Mouse (Mus musculus) heart, embryonic 11.5 days (tissue): Measurements from ENCODE around the gene Cln3. TPM values are rescaled to one million over a fixed set of nuclear protein-coding genes. Genes with fewer than 3 reads are reported as not detected.

ENCODE experiments used
- ATAC-seq: fragments of 200-750 bp; cut with Nextera tagmentation; replicated peaks from 2 replicates; pipeline ENCODE4 v1.8.0; 2017; ENCODE audit warnings: moderate library complexity; ENCODE audit not compliant: insufficient number of reproducible peaks, low FRiP score, low TSS enrichment
- H3K27ac ChIP-seq: fragments of 300-500 bp; sonication (generic); 2 replicates; pipeline ENCODE4 v1.5.1; 2014; ENCODE audit warnings: mild to moderate bottlenecking, low read depth, low read length
- H3K27me3 ChIP-seq: fragments of 300-500 bp; sonication (generic); 2 replicates; pipeline ENCODE4 v1.6.1; 2014; ENCODE audit warnings: mild to moderate bottlenecking, low read length, mixed read lengths; ENCODE audit not compliant: control insufficient read depth, insufficient read depth
- H3K36me3 ChIP-seq: fragments of 300-500 bp; sonication (generic); 2 replicates; pipeline ENCODE4 v1.6.1; 2014; ENCODE audit warnings: mild to moderate bottlenecking, low read length, moderate library complexity, mixed read lengths; ENCODE audit not compliant: control insufficient read depth, insufficient read depth
- H3K4me1 ChIP-seq: fragments of 300-500 bp; sonication (generic); 2 replicates; pipeline ENCODE4 v1.6.1; 2014; ENCODE audit warnings: low read length; ENCODE audit not compliant: control insufficient read depth, insufficient read depth
- H3K4me2 ChIP-seq: fragments of 300-500 bp; sonication (generic); 2 replicates; pipeline ENCODE4 v1.6.1; 2014; ENCODE audit warnings: mild to moderate bottlenecking, moderate library complexity
- H3K4me3 ChIP-seq: fragments of 300-500 bp; sonication (generic); 2 replicates; pipeline ENCODE4 v1.5.1; 2014; ENCODE audit warnings: low read depth, low read length
- H3K9ac ChIP-seq: fragments of 300-500 bp; sonication (generic); 2 replicates; pipeline ENCODE4 v1.6.1; 2014; ENCODE audit warnings: mild to moderate bottlenecking, low read depth, low read length, moderate library complexity
- H3K9me3 ChIP-seq: fragments of 300-500 bp; sonication (generic); replicated peaks from 2 replicates; pipeline ENCODE4 v1.6.1; 2016; ENCODE audit warnings: low read length; ENCODE audit not compliant: control insufficient read depth
- WGBS: fragments of 180-500 bp; shearing (Covaris S2); extraction: QIAGEN DNeasy Blood & Tissue Kit; methylation state at CpG from one replicate; pipeline ENCODE4 v1.1.7; 2014; ENCODE audit not compliant: insufficient replicate concordance; 5-methylcytosine and 5-hydroxymethylcytosine counted together
- polyA plus RNA-seq: library from polyadenylated mRNA; unstranded; fragments of >200 nt; fragmentation: Nextera tagmentation; extraction: Ambion mirVana; gene quantifications from 2 replicates; pipeline ENCODE4 v1.2.1, GENCODE M21; 2014

Gene Cln3
- polyA plus RNA-seq, 1 experiment from 2014 or later, result 19.7 TPM

DNA sequence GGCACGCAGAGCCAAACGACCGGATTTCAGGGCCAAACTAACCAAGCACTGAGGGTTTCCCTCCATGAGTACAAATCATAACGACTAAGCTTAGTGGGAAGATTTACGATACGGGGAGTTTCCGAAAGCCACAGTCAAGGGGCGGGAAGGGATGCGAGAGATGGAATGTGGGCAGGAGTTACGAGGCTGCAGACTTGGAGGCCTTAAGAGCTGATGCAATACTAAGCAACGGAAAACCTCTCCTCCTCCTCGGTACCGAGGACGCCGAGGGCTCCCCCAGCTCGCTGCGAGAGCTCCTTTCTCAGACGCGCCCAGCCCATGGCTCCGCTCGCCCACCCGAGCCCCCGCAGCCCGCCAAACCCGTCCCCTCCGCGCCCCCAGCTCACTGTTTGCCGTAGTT lies 19.9 kb downstream of the Cln3 start:
- peaks cover 27% of the 10 kb centered on the region for H3K36me3 ChIP-seq
- H3K4me2 ChIP-seq, result peak overlapping the region; percentile 76
- WGBS, result under 1% methylated on average over 28 of the region's 28 CpGs
- no peaks in the 10 kb centered on the region for H3K9me3 ChIP-seq
- peak overlapping the region; percentile 74 for H3K27ac ChIP-seq
- H3K4me3 ChIP-seq, result peak overlapping the region; percentile 97
- H3K9ac ChIP-seq, result peak overlapping the region; percentile 85
- ATAC-seq, result 0 out of 2 replicates have a peak, but pooled peaks have one; percentile 14
- H3K4me1 ChIP-seq, result 0 out of 2 replicates have a peak, but pooled peaks cover 2% of the 10 kb centered on the region
- H3K27me3 ChIP-seq, result no peaks in the 10 kb centered on the region

DNA sequence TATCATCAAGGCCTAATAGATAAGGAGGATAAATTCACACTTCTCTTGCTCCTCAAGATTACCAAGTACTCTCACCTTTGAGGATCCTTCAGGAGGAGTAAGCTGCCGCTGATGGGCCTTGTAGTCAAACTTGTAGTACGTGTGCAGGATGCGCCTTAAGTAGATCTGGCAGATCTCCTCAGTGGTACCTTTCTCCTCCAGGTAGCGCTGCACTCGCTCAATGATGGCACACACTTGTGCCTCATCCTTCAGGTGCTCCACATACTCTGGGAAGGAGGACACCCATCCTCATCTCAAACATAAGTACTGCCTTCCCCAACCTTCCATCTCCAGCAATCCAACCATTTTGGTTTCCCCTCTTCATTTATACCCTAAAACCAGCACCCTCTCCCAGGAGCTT lies 29.0 kb downstream of the Cln3 start:
- H3K9ac ChIP-seq, result no peak overlapping the region
- no peak overlapping the region for H3K27ac ChIP-seq
- H3K9me3 ChIP-seq, result no peaks in the 10 kb centered on the region
- WGBS, result 90% methylated on average over 5 of the region's 5 CpGs
- H3K4me1 ChIP-seq, result no peaks in the 10 kb centered on the region
- peaks cover 66% of the 10 kb centered on the region for H3K36me3 ChIP-seq
- no peak for ATAC-seq
- no peaks in the 10 kb centered on the region for H3K27me3 ChIP-seq
- no peak overlapping the region for H3K4me3 ChIP-seq
- no peak overlapping the region for H3K4me2 ChIP-seq

DNA sequence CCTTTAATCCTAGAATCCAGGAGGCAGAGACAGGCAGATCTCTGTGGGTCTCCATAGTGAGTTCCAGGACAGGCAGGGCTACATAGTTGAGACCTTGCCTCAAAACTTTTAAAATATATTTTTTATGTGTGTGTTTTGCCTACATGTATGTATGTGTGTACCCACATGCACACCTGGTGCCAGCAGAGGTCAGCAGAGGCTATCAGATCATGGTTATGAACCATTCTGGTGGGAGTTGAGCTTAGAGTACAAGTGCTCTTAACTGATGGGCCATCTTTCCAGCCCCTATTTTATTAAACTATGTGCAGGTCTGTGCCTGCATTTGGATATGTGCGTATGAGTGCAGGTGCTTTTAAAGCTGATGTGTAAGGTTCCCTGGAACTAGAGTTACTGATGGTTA lies 30.8 kb downstream of the Cln3 start:
- WGBS, result 86% methylated on average over 1 of the region's 1 CpGs
- Histone ChIP-seq H3K9ac (no peak overlapping the region), H3K36me3 (peaks cover 68% of the 10 kb centered on the region), H3K9me3 (no peaks in the 10 kb centered on the region), H3K27me3 (no peaks in the 10 kb centered on the region), H3K4me1 (no peaks in the 10 kb centered on the region), H3K27ac (no peak overlapping the region), H3K4me3 (no peak overlapping the region), H3K4me2 (no peak overlapping the region)
- no peak for ATAC-seq

DNA sequence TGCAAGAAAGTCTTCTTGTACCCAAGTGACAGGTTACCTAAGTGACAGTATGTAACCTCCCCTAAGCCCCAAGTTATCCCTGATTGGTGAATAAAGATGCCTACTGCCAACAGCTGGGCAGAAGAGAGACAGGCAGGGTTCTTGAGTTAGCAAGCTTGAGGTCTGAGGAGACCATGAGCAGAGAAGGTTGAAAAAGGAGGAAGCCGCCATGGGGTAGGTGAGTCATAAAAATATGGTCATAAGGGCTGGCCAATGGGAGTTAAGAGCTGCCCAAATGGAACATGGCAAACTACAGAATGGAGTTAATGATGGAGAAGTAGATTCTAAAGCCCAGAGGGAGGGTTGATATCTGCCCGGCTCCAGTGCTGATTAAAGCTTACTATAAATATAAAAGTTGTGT lies 40.0 kb downstream of the Cln3 start:
- 87% methylated on average over 2 of the region's 2 CpGs for WGBS

DNA sequence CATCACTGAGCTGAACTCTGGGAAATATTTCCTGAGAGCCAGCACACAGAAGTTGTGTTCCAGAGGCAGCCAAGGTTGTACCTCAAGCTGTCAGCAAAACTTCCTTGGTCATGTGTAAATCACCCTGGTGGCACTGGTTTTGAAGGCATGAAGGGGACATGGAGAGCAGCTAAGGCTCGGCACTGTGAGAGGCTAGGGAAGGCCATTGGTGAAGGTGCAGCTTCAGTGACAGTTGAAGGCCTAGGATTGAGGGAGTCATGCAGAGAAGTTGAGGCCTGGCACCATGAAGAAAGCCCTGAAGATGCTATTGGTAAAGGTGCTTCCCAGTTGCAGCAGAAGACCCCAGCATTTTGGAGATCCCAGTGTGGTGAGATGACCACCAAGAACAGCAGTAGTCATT lies 44.0 kb downstream of the Cln3 start:
- Histone ChIP-seq H3K27me3 (peaks cover 6% of the 10 kb centered on the region), H3K9ac (no peak overlapping the region), H3K4me1 (no peaks in the 10 kb centered on the region; the same call in 1 of the 2 replicates), H3K27ac (no peak overlapping the region), H3K9me3 (no peaks in the 10 kb centered on the region), H3K4me2 (no peak overlapping the region), H3K36me3 (peaks cover 8% of the 10 kb centered on the region; the same call in 1 of the 2 replicates), H3K4me3 (no peak overlapping the region)
- no peak for ATAC-seq
- WGBS, result 72% methylated on average over 1 of the region's 1 CpGs

More for the DNA sequence above, 40.0 kb downstream of the Cln3 start:
- Histone ChIP-seq H3K27ac (no peak overlapping the region), H3K4me2 (no peak overlapping the region), H3K9me3 (no peaks in the 10 kb centered on the region), H3K9ac (no peak overlapping the region), H3K36me3 (peaks cover 30% of the 10 kb centered on the region), H3K4me1 (no peaks in the 10 kb centered on the region; the same call in 1 of the 2 replicates), H3K4me3 (no peak overlapping the region), H3K27me3 (no peaks in the 10 kb centered on the region)
- no peak for ATAC-seq

DNA sequence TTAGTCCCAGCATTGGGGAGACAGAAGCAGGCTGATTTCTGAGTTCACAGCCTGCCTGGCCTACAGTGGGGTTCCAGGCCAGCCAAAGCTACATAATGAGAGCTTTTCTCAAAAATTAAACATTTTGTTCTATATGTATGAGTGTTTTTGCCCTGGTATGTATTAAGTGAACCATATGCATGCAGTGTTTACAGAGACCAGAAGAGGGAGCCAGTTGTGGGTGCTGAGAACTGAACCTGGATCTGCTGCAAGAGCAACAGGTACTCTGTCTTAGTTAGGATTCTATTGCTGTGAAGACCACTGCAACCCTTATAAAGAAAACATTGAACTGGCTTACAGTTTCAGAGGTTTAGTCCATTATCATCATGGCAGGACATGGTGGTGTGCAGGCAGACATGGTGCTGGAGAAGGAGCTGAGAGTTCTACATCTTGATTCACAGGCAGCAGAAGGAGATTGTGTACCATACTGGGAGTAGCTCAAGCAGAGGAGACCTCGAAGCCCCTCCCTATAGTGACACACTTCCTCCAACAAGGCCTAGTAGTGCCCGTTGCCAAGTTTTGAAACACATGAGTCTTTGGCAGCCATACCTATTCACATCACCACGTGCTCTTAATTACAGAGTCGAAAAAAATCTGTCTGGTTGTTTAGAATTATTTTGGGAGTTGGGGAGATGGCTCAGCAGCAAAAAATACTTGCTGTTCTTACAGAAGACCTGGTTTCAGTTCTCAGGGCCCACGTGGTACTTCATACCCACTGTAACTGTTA lies 47.6 kb downstream of the Cln3 start:
- no peak for ATAC-seq
- Histone ChIP-seq H3K4me2 (no peak overlapping the region), H3K4me3 (no peak overlapping the region), H3K9ac (no peak overlapping the region), H3K4me1 (no peaks in the 10 kb centered on the region), H3K36me3 (no peaks in the 10 kb centered on the region), H3K9me3 (no peaks in the 10 kb centered on the region), H3K27me3 (peaks cover 12% of the 10 kb centered on the region), H3K27ac (no peak overlapping the region)
- 72% methylated on average over 5 of the region's 5 CpGs for WGBS

DNA sequence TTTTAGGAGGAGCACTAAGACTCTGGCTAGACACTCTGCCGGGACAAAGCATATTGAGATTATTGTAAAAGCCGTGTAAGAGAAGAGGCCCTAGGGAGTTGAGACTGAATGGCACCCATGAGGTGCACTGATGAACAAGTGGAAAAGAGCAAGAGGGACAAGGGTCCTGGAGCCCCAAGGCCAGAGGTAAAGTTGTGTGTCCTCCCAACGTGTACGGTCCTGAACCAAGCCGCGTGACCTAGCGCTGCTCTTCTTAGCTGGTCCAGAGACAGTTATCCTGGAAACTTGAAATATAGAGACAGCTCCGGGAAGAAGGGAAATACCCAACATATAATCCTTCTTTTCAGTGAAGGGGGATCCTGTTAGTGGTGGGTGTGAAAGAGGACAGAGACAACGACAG lies 49.2 kb downstream of the Cln3 start:
- Histone ChIP-seq H3K36me3 (no peaks in the 10 kb centered on the region), H3K4me2 (peak overlapping the region; percentile 83), H3K4me1 (no peaks in the 10 kb centered on the region), H3K4me3 (peak overlapping the region; percentile 50), H3K9ac (no peak overlapping the region), H3K27ac (no peak overlapping the region), H3K27me3 (peaks cover 12% of the 10 kb centered on the region), H3K9me3 (no peaks in the 10 kb centered on the region)
- 58% methylated on average over 9 of the region's 9 CpGs for WGBS
- ATAC-seq, result no peak

DNA sequence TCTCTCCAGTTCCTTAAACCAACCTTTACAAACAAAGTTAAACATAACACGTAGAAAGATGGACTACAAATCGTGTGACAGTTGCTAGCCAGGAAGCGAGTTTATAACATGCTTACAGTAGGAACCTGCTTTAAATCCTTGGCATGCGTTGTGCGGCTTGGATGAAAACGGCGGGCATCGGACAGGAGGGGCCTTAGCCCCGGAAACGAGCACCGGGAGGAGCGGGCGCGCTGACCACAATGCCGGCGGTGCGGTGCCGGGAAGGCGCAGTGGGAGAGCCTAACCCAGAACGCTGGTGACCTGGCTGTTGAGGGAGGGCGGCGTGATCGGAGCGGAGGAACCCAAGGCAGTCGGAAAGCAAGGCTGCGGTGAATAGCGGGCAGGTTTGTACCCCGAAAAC lies 49.9 kb downstream of the Cln3 start:
- Histone ChIP-seq H3K4me3 (peak overlapping the region; percentile 50), H3K9ac (peak overlapping the region; percentile 67), H3K36me3 (no peaks in the 10 kb centered on the region), H3K27ac (no peak overlapping the region), H3K4me1 (no peaks in the 10 kb centered on the region), H3K9me3 (no peaks in the 10 kb centered on the region), H3K27me3 (peaks cover 12% of the 10 kb centered on the region), H3K4me2 (peak overlapping the region; percentile 83)
- whole genome bisulfite sequencing, result 1% methylated on average over 28 of the region's 28 CpGs
- ATAC-seq, result no peak

DNA sequence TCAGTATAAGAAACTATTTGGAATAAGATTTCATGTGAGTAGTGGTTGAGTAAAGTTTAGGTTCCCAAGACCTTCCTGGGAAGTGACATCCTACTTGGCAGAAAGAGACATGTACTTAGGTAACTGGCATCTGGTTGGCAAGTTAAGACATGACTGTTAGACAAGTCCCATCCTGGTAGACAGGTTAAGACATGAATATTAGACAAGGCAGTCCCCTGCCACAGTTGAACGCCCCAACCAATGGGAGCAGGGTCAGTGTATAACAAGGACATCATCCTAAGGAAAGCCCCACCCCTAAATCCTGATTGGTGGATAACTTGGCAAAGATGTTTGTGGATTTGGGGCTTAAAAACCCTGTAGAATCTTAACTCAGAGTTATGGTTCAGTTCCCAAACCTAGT lies 52.2 kb downstream of the Cln3 start:
- Histone ChIP-seq H3K9ac (no peak overlapping the region), H3K4me2 (no peak overlapping the region), H3K27ac (no peak overlapping the region), H3K36me3 (no peaks in the 10 kb centered on the region), H3K27me3 (peaks cover 12% of the 10 kb centered on the region), H3K4me3 (no peak overlapping the region), H3K4me1 (no peaks in the 10 kb centered on the region), H3K9me3 (no peaks in the 10 kb centered on the region)
- no peak for ATAC-seq
- 56% methylated on average over 1 of the region's 1 CpGs for WGBS
